Mouse (Mus musculus) C2C12 (cell line): ENCODE measurements around the gene Skil.

ENCODE experiments used
- CEBPB ChIP-seq: IDR thresholded peaks from one replicate; pipeline ENCODE4 v1.6.1; 2011; ENCODE audit warnings: low read depth, mild to moderate bottlenecking, control low read depth, moderate library complexity
- CTCF ChIP-seq: IDR thresholded peaks from one replicate; pipeline ENCODE4 v1.5.1; 2011; ENCODE audit not compliant: control insufficient read depth, insufficient read depth, insufficient read length
- MAX ChIP-seq: IDR thresholded peaks from one replicate; pipeline ENCODE4 v1.6.1; 2011; ENCODE audit warnings: mild to moderate bottlenecking, control low read depth
- MYOD1 ChIP-seq: IDR thresholded peaks from one replicate; pipeline ENCODE4 v1.6.1; 2011; ENCODE audit warnings: low read depth; ENCODE audit not compliant: control insufficient read depth, insufficient read length
- MYOG ChIP-seq: IDR thresholded peaks from one replicate; pipeline ENCODE4 v1.6.1; 2011; ENCODE audit not compliant: control insufficient read depth, insufficient read length; ENCODE audit errors: extremely low read depth
- USF1 ChIP-seq: IDR thresholded peaks from one replicate; pipeline ENCODE4 v1.6.1; 2011; ENCODE audit warnings: low read depth, mild to moderate bottlenecking, control low read depth, moderate library complexity

- TF ChIP-seq USF1 (no peak), MAX (no peak), MYOG (no peak), MYOD1 (no peak), CTCF (no peak), CEBPB (no peak)
Observed at GRCm38 (mm10) chr3:31109108-31109507, 14.2 kb downstream of the Skil start.
